Mouse (Mus musculus) testis, postnatal 14 days (tissue): ENCODE measurements around the gene Adck1.
"Not testable (repeated sequence)": the region's sequence is repeated elsewhere in the genome, so short reads cannot be mapped to it uniquely, and the experiment has no call there.

Experiments used
- DNase-seq: peaks from one replicate; pipeline ENCODE4 v3.0.0; 2021; ENCODE audit warnings: low spot score

Gene Adck1

GRCm38 (mm10) chr12:88360441-88361119, at the start of gene Adck1:
Adck1 (plus strand) TSS chr12:88360554.
- DNase-seq: peak; percentile 89

GRCm38 (mm10) chr12:88314556-88314955, 45.8 kb upstream of the Adck1 start:
- DNase-seq: no peak

DNA sequence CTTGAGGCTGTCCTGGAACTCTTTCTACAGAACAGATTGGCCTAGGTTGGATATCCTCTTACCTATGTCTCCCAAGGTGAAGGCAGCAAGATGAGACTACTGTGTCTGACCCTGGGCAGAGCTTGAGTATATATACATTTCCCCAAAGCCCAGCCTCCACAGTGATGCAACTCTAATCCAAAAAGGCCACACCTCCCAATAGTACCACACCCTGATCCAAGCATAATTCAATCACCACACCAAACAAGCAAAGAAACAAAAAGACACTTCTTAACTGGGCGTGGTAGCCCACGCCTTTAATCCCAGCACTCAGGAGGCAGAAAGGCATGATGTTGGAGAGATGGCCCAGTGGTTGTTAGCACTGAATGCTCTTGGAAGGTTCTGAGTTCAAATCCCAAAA, 36.4 kb upstream of the Adck1 start, which contains the start of gene Gm5039:
Gene Gm5039 (minus strand): TSS at position 101 of the 400 bp plus-strand sequence.
- DNase-seq: not testable (repeated sequence)

DNA sequence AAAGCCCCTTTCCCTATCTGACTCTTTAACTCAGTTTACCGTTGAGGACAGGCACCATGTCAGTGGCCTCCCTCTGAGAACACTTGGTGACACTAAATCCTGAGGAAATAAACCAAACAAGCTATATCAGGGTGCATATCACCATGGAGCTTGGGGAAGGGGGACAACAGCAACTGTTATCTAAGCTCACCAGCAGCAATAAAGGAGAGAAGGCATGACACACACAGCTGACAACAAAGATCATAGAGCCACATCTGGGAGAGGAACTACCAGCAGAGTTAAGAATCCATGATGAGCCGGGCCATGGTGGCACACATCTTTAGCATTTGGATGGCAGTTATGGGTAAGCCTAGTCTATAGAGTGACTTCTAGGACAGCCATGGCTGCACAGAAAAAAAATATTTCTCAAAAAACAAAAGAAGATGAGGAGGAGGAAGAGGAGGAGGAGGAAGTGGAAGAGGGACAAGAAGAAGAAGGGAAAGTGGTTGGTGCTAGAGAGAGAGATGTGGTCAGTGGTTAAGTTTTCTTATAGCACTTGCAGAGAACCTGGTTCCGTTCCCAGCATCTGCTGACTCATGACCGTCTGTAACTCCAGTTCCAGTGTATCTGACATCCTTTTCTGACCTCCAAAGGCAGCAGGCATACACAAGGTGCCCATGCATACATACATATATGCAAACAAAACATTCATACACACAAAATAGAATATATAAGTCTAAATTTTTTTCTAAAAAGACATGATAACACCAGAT, 23.5 kb upstream of the Adck1 start:
- DNase-seq: not testable (repeated sequence)

GRCm38 (mm10) chr12:88341286-88341685, 19.1 kb upstream of the Adck1 start:
- DNase-seq: not testable (repeated sequence)

DNA sequence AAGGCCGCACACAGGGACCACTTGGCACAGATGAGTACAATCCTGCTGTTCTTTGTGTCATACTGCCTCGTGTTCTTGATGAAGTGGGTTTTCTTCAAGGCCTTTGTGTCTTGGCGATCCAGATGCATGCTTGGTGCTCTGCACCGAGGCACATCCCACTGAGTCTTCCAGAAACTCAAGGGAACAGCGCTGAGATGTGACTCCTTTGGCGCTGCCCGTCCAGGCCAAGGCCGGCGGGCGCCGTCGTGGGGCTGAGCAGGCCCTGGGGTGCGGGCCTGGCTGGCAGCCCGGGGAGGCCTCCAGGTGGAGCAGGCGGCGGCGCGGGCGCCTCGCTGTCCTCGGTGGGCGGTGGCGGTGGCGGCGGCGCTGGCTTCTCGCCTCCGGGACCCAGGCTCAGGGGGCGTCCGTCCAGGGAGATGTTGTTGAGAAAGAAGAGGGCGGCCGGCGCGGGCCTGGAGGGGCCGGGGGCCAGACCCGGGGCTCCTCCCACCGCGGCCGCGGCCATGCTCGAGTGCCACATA, 6.1 kb upstream of the Adck1 start:
- peak; percentile 16 for DNase-seq

DNA sequence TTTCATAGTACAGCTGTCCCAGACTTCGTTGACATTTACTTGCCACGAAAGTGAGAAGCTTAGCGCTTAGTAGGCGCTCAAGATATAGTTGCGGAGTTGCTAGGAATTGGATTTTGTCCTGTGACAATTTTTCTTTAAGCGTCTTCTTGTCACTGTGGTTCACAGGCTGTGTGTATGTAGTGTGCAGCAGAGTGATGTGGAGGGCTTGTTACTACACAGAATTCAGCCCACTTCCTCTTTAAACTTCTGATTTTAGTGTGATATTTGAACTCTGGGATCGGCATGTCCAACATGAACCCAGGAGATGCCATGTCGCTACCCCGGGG, 729 bp downstream of the Adck1 start:
- DNase-seq: no peak

DNA sequence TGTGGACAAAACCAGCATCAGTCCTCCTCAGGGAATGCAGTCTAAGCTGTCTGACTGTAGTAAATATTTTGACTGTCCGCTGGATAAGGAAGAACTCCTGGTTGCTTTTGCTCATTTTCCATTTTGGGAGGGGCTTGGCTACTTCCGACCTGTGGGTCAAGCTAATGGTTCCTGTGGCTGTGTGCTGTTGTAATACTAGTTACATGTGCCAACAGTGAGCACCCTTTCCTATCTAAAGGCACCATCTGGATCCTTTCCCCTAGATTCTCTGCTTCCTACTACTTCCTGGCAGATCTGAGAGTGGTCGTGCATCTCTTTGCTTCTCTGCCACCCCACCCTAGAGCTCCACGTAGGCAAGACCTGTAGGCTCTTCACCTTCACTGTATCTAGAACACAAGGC, 7.3 kb downstream of the Adck1 start:
- DNase-seq: no peak

DNA sequence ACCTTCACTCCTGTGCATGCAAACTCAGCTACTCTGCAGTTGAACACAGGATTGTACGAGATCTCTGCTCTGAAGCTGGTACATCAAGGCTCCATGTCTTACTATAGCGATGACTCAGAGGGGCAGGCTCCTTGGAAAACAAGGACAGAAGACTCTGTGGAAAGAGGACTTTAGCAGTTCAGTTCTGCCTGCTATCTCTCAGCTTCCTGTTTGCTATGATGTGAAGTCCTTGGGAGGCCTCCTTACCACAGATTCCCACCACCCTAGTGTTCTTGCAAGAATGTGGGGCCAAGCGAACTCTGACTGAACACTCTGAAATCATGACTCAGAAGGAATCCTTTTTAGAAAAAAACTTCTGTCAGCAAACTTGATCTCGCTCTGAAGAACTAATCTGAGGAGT, 8.3 kb downstream of the Adck1 start:
- no peak for DNase-seq

DNA sequence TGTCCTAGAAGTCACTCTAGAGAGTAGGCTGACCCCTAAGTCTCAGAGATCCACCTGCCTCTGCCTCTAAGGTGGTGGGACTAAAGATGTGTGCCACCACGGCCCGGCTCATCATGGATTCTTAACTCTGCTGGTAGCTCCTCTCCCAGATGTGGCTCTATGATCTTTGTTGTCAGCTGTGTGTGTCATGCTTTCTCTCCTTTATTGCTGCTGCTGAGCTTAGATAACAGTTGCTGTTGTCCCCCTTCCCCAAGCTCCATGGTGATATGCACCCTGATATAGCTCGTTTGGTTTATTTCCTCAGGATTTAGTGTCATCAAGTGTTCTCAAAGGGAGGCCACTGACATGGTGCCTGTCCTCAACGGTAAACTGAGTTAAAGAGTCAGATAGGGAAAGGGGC, 9.3 kb downstream of the Adck1 start:
- not testable (repeated sequence) for DNase-seq

GRCm38 (mm10) chr12:88370321-88370720, 10.0 kb downstream of the Adck1 start:
- not testable (repeated sequence) for DNase-seq

- no peak for DNase-seq
Measured at GRCm38 (mm10) chr12:88372018-88372417, 11.7 kb downstream of the Adck1 start.

DNA sequence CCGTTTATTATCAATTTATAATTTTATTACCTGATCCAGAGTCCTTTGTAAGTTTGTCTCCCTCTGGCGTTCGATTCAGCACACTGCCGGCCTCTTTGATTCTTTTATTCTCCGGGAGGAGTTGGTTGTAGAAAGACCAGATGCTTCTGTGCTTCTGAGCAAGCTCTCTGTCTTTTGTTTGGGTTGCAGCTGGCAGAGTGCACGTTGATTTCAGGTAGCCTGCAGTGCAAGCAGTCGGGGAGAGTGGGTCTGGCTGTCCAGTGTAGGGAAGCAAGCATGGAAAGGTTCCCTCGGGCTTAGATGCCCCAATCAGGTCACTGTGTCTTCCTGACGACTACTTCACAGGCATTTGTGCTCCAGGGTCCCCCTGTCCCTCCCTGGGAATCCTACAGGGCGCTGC, 16.5 kb downstream of the Adck1 start:
- no peak for DNase-seq

GRCm38 (mm10) chr12:88378256-88378655, 17.9 kb downstream of the Adck1 start:
- no peak for DNase-seq

- DNase-seq: no peak
Measured at GRCm38 (mm10) chr12:88388832-88389231, 28.5 kb downstream of the Adck1 start.

GRCm38 (mm10) chr12:88398658-88399057, 38.3 kb downstream of the Adck1 start:
- no peak for DNase-seq

DNA sequence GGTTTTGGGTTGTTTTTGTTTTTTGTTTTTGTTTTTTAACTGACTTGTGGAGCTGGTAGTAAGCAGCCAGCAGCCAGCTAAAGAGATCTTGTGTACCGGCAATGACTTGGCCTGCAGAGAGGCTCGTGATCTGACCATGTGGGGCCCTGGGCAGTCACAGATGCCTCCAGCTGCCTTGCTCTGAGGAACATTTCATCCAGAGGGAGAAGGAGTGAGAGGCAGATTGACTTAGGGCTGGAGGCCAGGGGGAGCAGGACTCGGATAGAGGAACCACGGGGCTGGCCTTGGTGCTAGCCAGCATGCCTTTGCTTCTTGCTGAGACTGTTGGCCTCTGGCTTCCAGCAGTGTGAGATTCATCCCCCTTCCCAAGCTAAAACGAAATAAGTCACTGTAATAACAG, 43.2 kb downstream of the Adck1 start:
- DNase-seq: peak; percentile 28

- DNase-seq: no peak
Measured at GRCm38 (mm10) chr12:88405113-88405512, 44.8 kb downstream of the Adck1 start.

DNA sequence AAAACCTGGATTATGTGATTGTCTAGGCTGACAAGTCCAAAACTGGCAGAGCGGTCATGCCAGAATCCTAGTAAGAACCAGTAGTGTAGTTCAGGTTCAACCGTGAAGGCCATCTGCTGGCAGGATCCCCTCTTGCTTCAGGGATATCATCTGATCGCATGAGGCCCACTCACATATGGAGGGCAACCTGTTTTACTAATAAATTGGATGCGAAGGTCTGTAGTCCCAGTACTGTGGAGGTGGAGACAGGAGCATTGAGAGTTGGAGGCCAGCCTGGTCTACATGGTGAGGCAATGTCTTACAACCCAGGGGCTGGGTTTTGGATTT, 47.6 kb downstream of the Adck1 start:
- DNase-seq: no peak

- DNase-seq: no peak
Measured at GRCm38 (mm10) chr12:88408323-88409047, 48.1 kb downstream of the Adck1 start.

- DNase-seq: no peak
Measured at GRCm38 (mm10) chr12:88413239-88413638, 52.9 kb downstream of the Adck1 start.

DNA sequence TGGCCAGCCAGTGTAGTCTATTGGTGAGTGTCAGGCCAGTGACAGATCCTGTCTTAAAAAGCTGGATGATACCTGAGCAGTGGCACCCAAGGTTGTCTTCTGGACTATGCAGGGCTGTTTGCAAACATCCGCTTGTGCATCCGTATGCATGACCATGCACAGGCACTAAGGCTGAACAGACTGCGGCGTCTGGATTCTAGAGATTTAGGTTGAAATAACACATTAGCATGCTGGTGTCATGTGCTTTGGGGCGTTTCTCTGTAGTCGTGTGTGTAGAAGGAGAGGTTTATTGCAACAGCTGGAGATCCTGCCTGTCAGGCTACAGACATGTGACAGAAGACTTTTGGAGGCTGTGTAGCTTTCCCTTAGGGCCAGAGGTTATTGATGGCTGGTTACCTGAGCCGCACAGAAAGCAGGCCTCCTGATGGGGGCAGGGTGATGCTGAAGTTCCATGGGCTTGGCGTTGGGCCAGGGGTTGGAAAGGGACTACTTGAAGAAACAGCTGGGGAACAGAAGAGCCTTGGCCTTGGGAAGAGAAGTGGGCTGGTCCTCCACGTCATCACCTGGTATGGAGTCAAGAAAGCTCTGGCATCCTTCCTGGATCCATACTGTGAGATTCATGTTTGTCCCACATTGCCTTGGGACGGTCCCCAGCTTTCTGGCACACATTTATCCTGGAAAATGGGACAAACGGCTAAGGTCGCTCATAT, 59.7 kb downstream of the Adck1 start:
- peak; percentile 11 for DNase-seq
